Mouse (Mus musculus): ENCODE measurements at regions not wholly inside any gene's neighbourhood (a gene's known extent, or its start where the extent isn't known, plus 50 kb on each side); places are given as distances from the start of the nearest gene placed in this dataset.

- WGBS, result 43% methylated on average over 6 of the region's 6 CpGs
- ATAC-seq (ENCODE audit: low FRiP score, low read depth), result 0 out of 2 replicates have a peak, but pooled peaks have one; percentile 36
- H3K4me1 ChIP-seq, result no peaks in the 10 kb centered on the region
- H3K36me3 ChIP-seq, result no peaks in the 10 kb centered on the region
- H3K27me3 ChIP-seq, result no peaks in the 10 kb centered on the region
- no peak overlapping the region for H3K4me3 ChIP-seq
- no peak overlapping the region for H3K27ac ChIP-seq (replicated peaks)
- no peaks in the 10 kb centered on the region for H3K9me3 ChIP-seq
- no peak overlapping the region for H3K4me2 ChIP-seq (replicated peaks)
- H3K9ac ChIP-seq (replicated peaks), result no peak overlapping the region
Measured at GRCm38 (mm10) chrX:61119499-61119898, 65.9 kb downstream of the Cdr1 start.

- Histone ChIP-seq H3K4me3 (no peak overlapping the region), H3K4me2 (replicated peaks) (peak overlapping the region; percentile 43)
- no peak for ATAC-seq (ENCODE audit: low FRiP score, low read depth)
Measured at GRCm38 (mm10) chrX:61117368-61117767, 68.0 kb downstream of the Cdr1 start.

GRCm38 (mm10) chrX:61116010-61116447 is 69.3 kb downstream of the Cdr1 start:
- Histone ChIP-seq H3K27me3 (no peaks in the 10 kb centered on the region), H3K9me3 (no peaks in the 10 kb centered on the region), H3K9ac (replicated peaks) (no peak overlapping the region), H3K4me3 (peak overlapping the region; percentile 31), H3K36me3 (no peaks in the 10 kb centered on the region), H3K27ac (replicated peaks) (no peak overlapping the region), H3K4me1 (no peaks in the 10 kb centered on the region), H3K4me2 (replicated peaks) (peak overlapping the region; percentile 43)
- 20% methylated on average over 10 of the region's 10 CpGs for WGBS
- peak; percentile 78 for ATAC-seq (ENCODE audit: low FRiP score, low read depth)

More at GRCm38 (mm10) chrX:61117368-61117767, 68.0 kb downstream of the Cdr1 start:
- Histone ChIP-seq H3K27me3 (no peaks in the 10 kb centered on the region), H3K9me3 (no peaks in the 10 kb centered on the region), H3K36me3 (no peaks in the 10 kb centered on the region), H3K9ac (replicated peaks) (no peak overlapping the region), H3K4me1 (no peaks in the 10 kb centered on the region), H3K27ac (replicated peaks) (no peak overlapping the region)
- 74% methylated on average over 4 of the region's 4 CpGs for WGBS
